Mouse (Mus musculus) NIH3T3 (cell line): ENCODE data around the gene Phyhipl.
A peak's percentile ranks its signal among the peaks of the same experiment; 100 is the strongest.

Source experiments
- DNase-seq: peaks from one replicate; pipeline ENCODE4 v3.0.0-alpha.2; 2012; ENCODE audit warnings: low read depth

Gene Phyhipl

DNA sequence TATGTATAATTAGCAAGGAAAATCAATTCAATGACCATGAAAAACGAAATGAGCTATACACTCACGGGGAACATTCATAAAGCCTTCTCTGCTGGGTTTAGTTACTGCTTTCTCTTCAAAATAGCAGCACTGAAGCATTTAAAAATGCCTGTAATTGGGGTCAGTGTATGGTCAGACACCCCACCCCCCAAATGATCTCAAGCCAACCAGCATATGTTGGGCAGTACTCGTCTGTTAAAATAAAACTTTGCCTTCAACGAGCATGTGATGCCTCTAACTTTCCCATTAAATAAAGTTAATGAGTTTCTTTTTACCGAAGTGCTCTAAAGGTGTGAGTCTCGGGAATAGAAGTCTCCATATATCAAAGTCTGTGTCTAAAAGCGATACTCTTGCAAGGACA is at the start of gene Phyhipl:
Gene Phyhipl, minus strand, starts transcription at position 138 of the 400 bp plus-strand sequence.
- no peak for DNase-seq

DNA sequence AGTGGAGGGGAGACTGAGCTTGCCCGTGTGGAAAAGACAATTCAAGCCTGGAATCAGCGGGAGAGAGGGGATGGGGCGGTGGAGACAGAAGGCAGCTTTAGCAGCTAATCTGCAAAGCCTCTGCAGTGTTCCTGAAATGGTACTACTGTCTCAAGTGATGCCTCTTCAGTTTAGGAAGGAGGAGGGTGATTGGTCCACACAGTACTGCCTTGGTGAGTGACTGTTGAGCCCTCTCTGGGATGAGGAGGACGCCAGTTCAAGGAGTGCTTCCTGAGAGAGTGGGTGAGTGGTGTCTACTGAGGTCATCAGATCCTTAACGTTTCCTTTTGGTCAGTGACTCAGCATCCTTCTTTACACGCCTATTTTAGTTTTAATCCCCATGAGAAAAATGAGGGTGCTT is 47.4 kb upstream of the Phyhipl start:
- peak; percentile 16 for DNase-seq

DNA sequence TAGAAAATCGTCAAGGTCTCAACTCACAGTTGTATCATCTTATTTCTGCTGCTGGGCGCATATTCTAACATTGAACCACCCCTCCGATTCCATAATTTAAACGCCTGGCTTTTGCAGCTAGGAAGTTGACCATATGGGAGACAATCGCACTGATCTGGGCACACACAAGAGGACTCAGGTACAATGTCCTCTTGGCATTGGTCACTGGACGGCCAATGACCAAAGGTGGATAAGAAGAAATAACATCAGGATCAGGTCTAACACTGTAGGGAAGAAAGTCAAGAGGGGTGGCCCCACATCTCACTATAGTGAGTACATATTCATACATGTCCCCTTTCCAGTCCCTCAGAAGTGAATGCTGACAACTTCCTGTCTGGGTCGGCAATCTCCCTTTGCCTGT is 43.8 kb upstream of the Phyhipl start:
- DNase-seq: no peak

DNA sequence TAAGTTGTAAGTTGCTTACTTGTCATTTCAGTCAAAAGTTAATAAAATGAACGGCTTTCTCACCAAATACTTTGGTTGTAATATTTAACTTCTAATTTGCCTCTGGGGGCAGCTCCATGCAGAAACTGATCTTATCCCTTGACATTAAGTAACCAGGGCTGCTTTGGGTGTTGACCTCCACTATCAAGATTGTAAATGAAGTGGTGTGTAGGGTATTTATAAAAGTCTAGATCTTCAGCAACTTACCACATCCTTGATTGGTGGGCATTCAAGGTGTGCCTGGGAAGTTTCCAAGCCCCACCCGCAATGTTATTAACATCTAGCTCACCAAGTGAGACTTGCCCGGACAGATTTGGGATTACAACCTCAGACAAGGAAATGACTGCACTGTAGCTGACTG is 42.2 kb upstream of the Phyhipl start:
- DNase-seq: no peak

DNA sequence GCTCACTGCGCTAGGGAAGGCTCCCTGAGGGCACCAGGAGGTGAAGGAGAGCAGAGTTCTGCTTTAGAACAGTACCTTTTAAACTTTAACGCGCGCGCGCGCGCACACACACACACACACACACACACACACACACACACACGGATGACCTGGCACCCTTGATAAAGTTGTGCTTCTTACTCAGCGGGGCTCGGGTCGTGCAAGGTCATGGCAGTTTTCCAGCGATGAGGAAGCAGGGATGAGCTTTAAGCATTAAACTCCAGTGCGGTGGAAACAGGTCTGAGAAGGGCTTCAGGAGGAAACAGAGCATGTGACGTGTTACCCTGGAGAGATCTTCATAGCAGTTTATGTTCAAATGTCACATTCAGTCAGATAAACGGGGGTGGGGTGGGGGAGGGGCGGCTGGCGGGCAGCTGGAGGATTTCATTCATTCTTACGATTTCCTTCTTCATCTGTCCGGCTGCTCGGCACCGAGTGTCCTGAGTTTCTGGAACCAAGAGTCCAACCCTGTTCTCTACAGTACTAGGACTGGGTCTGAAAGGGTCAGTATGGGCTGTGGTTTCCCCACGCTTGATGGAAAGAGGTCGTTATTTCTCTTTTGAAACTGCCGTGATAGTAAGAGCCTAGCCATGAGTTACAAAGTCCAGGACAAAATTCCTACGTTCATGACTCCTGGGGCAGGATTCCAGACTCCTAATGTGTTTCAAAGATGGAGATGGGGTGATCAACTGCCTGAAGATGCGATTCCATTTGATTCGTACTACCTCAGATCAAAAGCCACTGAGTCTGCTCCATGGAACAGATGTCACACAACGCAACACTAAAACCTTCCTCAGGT is 41.2 kb upstream of the Phyhipl start:
- DNase-seq: no peak

DNA sequence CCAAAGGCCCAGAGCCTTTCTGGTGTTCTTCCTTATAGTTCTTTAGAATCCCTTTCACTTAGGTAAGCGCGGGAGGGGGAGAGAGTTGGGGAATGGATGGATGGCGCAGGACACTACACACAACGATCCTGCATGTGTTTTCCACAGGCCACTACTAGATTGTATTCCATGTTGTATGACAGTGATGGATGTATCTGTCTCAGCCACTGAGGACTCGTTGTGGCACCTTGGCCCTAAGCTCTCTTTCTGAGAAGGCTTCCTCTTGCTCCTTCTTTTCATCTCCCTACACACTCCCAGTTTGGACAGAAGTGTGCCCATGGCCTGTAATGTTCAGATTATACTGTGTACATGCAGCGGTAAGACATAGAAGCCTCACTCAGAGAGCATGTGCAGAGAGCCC is 33.6 kb upstream of the Phyhipl start:
- no peak for DNase-seq

DNA sequence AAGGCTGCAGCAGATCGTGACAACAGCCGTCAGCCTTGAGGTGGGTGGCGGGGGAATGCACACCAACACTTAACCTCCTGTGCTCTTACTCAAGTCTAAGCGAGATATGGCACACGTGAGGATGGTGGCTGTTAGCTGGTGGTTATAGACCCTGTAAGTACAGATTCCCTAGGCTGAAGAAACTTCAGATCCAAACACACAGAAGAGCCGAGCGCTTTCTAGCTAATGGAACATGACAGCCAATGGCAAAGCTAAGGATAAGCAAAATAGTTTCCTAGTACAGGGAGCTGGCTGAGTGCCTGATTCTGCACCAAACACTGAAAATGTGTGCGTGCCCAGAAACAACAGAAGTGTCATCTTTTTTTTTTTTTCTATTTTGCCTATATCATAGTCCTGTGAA is 33.1 kb upstream of the Phyhipl start:
- DNase-seq: peak; percentile 53

DNA sequence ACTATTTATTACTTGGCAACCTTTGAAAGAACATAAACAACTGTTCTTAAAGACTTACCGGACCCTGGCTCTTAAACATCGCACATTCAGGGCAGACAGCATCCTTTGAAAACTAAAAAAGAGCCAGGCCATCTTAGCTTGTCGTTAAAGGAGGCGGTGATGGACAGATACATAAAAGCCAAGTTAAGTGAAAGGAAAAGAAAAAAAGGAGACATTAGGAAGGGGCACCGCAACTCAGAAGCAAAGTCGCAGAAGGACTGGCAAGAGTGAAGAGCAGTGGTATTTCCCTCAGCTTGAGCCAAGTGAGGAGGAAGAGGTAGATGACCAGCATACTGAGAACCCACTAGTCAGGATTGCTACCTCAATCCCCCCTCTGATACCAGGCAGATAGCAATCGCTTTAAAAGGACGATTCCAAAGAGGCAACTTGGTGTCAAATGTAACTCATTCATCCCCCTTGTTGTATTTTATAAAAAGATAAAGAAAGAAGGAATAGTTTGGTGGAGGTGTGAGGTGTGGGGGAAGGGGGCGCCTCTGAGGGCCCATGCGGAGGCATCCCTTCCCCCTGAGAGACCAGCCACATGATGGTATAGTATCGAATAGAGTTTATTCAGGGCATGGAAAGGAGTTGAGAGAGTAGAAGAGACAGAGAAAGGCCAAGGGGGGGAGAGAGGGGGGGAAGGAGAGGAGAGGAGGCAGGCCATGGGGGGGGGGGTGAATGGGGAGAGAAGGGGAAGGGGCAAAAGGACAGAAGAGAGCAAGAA is 31.4 kb upstream of the Phyhipl start:
- no peak for DNase-seq

DNA sequence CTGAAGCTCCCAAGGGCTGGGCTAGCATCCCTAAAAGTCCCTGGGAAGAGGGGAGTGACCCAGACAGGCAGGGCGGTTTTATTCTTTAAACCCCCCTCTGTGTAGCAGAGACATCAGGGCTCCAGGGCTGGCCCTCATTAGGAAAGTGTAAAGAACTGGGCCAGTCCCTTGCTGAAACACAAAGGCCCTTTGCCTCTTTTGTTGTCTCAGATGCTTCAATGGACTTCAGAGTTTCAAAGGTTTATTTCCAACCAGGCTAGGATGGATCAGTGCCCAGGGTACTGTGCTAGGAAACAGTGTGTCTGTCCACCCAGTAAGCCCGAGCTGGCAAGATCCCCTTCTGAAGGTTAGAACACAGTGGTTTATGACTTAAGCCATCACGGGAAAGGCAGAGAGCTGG is 30.7 kb upstream of the Phyhipl start:
- DNase-seq: peak; percentile 34

DNA sequence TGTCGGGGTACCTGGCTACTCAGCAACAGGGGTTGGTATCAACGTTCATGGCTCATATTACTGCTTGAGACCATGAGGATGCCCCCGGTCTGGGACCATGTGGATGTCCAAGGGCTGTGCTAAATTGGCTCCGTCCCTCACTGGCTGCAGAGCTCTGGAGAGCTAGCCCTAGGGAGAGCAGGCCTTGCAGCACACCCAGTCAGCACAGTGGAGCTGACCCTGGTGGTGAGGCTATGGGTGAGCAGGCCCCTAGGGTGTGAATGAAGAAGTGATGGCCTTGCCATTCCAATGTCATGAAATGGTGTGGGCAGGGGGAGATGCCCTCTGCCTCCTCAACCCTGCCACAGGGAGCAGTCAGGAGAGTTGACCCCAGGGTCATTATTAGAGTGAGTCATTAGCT is 27.7 kb upstream of the Phyhipl start:
- no peak for DNase-seq

DNA sequence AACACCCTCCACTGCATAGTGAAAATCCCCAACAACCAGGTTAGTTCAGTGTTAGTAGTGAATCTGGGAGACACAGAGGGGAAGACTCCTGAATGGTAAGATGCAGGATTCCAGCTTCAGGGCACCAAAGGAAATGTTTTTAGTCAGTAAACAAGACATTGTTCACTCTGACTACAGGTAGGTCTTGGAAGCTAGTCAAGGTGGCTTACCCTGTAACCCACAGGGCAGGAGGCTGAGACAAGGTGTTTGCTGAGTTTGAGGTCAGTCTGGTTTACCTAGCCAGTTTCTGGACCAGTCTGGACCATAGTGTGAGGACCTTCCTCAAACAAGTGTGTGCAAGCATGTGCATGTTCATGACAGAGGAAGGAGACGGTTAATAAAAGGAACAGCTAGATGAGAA is 22.2 kb upstream of the Phyhipl start:
- DNase-seq: no peak

DNA sequence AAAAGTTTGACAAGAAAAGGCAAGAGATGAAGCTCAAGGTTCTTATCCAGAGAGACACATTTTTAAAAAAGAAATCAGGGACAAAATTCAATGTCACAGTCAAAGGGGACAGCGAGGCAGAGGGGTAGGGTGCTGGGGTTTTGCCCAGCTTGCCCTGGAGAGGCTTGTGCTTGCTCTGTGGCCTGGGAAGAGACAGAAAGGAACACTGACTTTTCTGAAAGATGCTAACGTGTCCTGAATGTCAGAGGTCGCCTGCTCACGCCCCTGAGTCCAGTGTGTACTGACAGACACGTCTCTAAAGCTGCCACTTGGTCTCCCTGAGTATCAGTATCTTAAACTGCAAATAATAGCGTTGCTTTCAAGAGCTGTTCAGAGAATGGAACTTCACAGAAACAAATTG is 507 bp upstream of the Phyhipl start:
- no peak for DNase-seq

DNA sequence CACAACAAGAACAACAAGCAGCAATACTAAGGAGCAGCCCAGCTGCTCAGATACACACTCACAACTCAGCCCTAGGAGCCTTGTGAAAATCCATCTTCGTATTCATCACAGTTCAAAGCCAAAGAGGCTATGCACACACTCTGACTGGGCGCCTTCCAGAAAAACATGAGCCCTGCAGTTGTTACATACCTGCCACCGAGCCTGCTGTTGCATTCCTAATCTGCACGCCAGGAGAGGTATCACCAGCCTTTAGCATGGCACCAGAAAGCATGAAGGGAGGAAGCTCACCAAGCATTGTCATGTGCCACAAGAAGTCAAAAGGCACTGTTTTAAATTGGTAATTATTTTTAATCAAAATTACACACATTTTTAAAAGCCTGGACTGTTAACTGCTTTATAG is 1.1 kb downstream of the Phyhipl start:
- DNase-seq: no peak

DNA sequence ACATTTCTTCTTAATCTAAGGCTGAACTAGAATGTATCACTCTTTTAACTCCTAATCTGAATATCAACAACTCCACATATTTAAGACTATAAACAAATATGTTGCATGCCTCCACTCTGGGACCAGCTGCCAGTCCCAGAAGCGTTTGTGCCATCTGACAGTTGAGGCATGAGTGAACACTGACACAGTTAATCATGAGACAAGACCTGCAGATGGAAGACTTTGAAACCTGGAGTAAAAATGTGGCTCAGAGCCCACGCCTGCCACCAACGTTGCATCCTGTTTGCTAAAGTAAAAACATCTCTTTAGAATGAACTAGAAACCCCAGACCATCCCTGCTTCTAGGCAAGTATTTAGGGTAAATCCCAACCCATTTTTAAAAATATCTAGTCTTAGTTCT is 1.6 kb downstream of the Phyhipl start:
- no peak for DNase-seq

DNA sequence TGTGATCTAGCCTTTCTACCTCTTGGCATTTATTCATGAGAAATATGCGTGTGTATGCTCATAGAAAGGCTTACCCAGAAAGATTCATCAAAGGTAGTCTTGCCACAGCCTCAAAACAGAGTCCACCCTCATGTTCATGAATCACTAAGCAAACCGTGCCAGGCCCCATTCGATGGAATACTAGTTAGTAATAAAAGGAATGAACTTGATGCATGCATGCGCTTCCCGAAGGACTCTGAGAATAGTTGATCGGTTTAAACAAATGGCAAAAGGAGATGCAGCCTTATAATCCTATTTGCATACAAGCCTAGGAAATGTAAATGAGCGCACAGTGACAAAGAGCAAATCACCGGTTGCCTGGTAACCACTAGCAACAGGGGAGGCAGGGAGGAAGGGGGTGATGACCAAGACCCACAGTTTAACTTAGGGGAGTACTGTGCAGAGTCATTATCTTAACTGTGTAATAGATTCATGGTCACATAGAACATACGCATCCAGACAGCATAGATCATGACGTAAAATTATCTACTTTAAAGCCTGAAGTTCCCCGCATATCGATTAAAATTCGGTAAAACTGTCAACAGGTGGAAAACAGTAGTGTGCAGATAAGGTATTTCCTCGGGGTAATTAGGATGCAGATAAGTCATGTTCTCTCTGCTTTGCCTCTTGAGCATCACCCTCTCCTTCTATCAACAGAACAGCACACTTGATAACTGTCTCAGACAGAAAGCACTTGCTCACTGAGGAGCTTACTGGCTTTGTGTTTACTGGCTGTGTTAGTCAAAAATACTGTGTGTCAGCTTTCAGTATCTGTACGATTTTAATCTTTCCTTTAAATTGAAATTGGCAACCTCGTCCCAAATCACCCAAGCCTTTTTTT is 3.8 kb downstream of the Phyhipl start:
- DNase-seq: no peak

DNA sequence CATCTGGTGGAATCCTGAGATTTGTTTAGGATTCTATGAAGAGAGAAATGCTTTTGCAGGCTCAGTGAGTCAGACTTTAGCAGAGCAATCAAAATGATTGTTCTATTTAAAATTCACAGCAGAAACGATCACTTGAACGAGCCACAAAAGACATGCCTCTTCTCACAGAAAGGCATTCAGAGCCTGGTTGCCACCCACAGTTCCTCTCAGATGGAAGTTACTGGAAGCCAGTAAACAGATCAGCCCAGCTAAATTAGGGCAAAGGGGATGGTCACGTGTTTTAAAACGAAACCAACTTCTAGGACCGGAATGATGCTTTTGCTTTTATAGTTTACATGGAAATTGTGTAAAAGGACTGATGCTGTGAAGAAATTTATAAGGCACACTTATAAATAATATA is 6.9 kb downstream of the Phyhipl start:
- peak; percentile 12 for DNase-seq

DNA sequence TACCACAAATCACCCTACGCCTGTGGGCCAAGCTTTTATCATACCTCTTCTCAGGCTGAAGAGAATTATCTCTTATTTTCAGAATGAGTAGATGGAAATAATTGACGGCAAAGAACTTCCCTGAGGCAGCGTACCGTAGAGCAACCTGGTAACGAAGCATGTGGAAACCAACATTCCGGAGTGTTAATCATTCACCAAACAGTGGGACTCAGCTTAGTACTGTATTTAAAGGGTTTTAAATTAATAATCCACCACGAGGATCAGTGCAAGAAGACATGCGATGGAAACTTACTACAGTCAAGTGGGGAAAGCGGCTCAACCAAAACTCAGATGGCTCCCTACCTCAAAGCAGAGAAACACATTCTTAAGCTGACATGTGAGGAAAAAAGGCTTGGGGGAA is 12.6 kb downstream of the Phyhipl start:
- DNase-seq: no peak

DNA sequence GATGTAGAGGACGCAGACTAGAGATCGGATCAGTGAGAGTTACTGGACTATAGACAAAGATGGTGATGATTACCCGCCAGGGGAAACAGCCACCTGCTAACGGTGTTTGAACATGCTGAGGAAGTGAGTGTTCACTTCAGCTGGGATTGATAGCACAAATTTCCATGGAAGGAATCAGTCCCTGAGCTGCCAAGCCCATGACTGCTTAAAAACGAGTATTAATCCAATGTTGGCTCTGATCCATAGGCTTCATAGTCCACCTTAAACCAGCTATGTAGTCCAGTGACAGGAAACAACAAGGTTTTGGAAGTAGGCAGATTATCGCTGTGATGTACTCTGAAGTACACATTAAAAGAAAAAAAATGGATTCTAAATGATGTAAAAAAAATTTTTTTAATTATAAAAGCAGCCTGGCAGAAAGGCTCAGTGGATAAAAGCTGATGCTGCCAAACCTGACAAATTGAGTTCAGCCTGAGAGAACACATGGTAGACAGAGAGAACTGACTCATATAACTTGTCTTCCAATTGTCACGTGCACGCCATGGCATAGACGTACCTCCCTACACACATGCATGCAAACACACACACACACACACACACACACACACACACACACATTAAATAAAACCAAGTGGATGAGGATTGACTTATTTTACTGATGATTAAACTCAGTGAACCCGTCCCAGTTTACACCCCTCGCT is 14.7 kb downstream of the Phyhipl start:
- no peak for DNase-seq

DNA sequence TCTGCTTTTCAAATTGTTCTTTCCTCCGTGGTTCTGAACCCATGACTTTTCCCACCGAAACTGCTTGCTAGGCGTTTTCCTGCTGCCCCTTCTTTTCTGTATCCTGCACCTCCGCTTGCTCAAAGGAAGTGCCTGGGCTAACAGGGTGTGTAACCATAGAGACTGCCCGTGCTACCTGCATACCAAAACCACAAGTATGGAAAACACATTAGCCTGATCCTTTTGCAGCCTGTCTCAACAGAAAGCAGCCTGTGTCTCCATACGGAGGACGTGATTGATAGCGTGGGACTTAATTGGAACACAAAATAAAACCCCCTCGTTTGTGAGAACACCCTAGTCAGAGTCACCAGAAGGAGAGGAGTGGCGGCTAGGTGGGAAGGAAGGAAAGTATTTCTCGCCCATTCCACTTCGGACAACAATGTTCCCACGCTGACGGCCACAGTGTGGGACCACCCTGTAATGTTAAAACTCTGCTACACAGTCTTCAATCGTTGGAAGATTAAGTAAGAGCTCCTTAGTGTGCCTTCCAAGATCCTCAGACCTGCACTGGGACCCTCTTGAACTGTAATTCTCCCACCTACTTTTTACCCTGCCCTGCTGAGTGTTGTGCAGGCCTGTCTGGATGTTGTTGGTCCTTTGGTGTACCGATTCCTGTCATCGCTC is 15.6 kb downstream of the Phyhipl start:
- DNase-seq: no peak

DNA sequence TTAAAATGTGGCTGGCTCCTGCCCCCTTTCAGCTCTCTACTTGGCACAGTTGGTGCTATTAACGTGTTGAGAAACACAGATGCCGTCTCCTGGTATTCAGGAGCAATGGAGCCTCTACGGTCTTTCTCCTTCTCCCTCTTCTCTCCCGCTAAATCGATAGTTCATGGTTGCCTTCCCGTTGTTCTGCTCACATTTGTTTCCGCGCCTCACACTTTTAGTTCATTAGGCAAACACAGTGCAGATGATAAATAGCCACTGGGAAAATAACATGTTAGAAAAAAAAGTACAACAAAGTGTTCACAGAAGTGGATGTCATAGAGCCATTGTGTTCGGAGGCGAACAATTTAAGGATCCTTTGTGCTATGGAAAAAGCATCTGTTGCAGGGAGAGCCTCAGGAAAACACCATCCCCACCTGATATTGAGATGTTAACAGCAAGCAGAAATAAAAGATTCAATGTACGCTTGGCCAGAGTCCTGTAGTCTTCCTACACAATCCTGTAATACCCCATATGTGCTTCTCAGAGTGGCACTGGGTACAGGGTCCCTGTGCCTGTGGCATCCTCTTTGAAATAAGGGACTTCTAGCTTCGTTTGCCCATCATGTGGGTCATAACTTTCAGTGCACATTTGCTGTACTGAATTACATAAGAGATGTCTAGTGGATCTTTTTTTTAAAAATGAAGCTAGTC is 18.0 kb downstream of the Phyhipl start:
- DNase-seq: no peak

DNA sequence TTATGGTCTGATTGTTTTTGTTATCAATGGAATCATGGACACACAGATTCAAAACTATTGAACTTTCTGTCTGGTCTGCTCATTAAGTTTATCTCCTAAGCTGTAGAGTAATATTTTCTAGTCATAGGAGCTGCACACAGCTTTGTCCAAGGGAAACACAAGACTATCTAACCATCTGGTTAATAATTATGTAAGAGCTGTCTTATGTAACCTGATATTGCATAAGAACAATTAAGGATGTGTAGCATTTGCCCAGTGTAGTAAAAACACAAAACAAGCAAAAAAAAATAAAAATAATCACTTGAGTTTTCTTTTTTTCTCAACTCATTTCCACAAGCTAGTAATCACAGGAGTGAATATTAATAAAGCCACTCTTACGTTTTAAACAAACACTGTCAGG is 20.5 kb downstream of the Phyhipl start:
- DNase-seq: no peak
